Mouse (Mus musculus) heart, postnatal 10 days (tissue): ENCODE data around the gene Satb1. TPM values are rescaled to one million over a fixed set of nuclear protein-coding genes. Genes with fewer than 3 reads are reported as not detected.

Source experiments
- DNase-seq, 2 experiments: peaks; one replicate each; pipeline ENCODE4 v3.0.0; 2021
- intact Hi-C: fragments of 180-260 bp; cut with DNase I; formaldehyde crosslinking; loops from one replicate; pipeline ENCODE4 v1.15.1; 2025
- total RNA-seq, 2 experiments: library from RNA; stranded (reverse); gene quantifications; 2 replicates each; pipeline ENCODE4 v1.2.3; 2021

Gene Satb1
- 10 to 100 TPM; 28.9 to 35.1 TPM for total RNA-seq

- peak; percentile 71 for DNase-seq
- intact Hi-C loops = no loop called here
Observed at GRCm38 (mm10) chr17:51832900-51833577, at the start of gene Satb1. TSS of gene Satb1 (minus strand) at chr17:51833290.

- intact Hi-C loops = no loop called here
- DNase-seq = no peak
Observed at GRCm38 (mm10) chr17:51882566-51882965, 49.5 kb upstream of the Satb1 start.

- no peak for DNase-seq
- intact Hi-C loops = no loop called here
Observed at GRCm38 (mm10) chr17:51880895-51881622, 48.0 kb upstream of the Satb1 start.

- no peak for DNase-seq
- intact Hi-C loops = no loop called here
Observed at GRCm38 (mm10) chr17:51880221-51880620, 47.1 kb upstream of the Satb1 start.

- intact Hi-C loops = no loop called here
Observed at GRCm38 (mm10) chr17:51879736-51880135, 46.6 kb upstream of the Satb1 start.

GRCm38 (mm10) chr17:51879171-51879570 is 46.1 kb upstream of the Satb1 start:
- no peak for DNase-seq

More at GRCm38 (mm10) chr17:51879736-51880135, 46.6 kb upstream of the Satb1 start:
- DNase-seq = no peak

GRCm38 (mm10) chr17:51876471-51876870 is 43.4 kb upstream of the Satb1 start:
- intact Hi-C loops = no loop called here
- DNase-seq = no peak

More at GRCm38 (mm10) chr17:51879171-51879570, 46.1 kb upstream of the Satb1 start:
- intact Hi-C loops = no loop called here

- intact Hi-C loops = no loop called here
- DNase-seq = no peak
Observed at GRCm38 (mm10) chr17:51857616-51858015, 24.5 kb upstream of the Satb1 start.

- DNase-seq = no peak
- intact Hi-C loops = no loop called here
Observed at GRCm38 (mm10) chr17:51856332-51856731, 23.2 kb upstream of the Satb1 start.

GRCm38 (mm10) chr17:51855261-51855660 is 22.2 kb upstream of the Satb1 start:
- no peak for DNase-seq
- intact Hi-C loops = no loop called here

- DNase-seq = no peak
- intact Hi-C loops = no loop called here
Observed at GRCm38 (mm10) chr17:51853952-51854351, 20.9 kb upstream of the Satb1 start.

GRCm38 (mm10) chr17:51840596-51840995 is 7.5 kb upstream of the Satb1 start:
- DNase-seq = no peak
- intact Hi-C loops = no loop called here

- intact Hi-C loops = no loop called here
- no peak for DNase-seq
Observed at GRCm38 (mm10) chr17:51839484-51839883, 6.4 kb upstream of the Satb1 start.

GRCm38 (mm10) chr17:51836901-51837300 is 3.8 kb upstream of the Satb1 start:
- intact Hi-C loops = no loop called here
- DNase-seq = no peak

- intact Hi-C loops = no loop called here
- DNase-seq = no peak
Observed at GRCm38 (mm10) chr17:51836243-51836642, 3.2 kb upstream of the Satb1 start.

GRCm38 (mm10) chr17:51833578-51834361 is 680 bp upstream of the Satb1 start:
- DNase-seq = peak in 1 of 2 experiments; percentile 4
- intact Hi-C loops = no loop called here

GRCm38 (mm10) chr17:51832421-51832875 is 642 bp downstream of the Satb1 start:
- DNase-seq = peak in 1 of 2 experiments; percentile 31
- intact Hi-C loops = no loop called here

- intact Hi-C loops = loop anchor here (1.0 kb wide), 1 partner anchor 21 kb away; no protein-coding TSS in a partner anchor
- peak; percentile 19 to 41 for DNase-seq
Observed at GRCm38 (mm10) chr17:51831702-51832420, 1.2 kb downstream of the Satb1 start.

GRCm38 (mm10) chr17:51831121-51831701 is 1.9 kb downstream of the Satb1 start:
- intact Hi-C loops = loop anchor here (1.0 kb wide), 1 partner anchor 20 kb away; no protein-coding TSS in a partner anchor
- DNase-seq = peak in 1 of 2 experiments; percentile 5

- no peak for DNase-seq
- intact Hi-C loops = no loop called here
Observed at GRCm38 (mm10) chr17:51829436-51829835, 3.7 kb downstream of the Satb1 start.
